Mouse (Mus musculus) neural tube, embryonic 15.5 days (tissue): ENCODE measurements at regions not wholly inside any gene's neighbourhood (a gene's known extent, or its start where the extent isn't known, plus 50 kb on each side); places are given as distances from the start of the nearest gene placed in this dataset.

Experiments
- ATAC-seq: fragments of 200-750 bp; cut with Nextera tagmentation; 2 replicates; pipeline ENCODE4 v1.8.0; 2017; ENCODE audit warnings: mild to moderate bottlenecking, moderate TSS enrichment, moderate library complexity; ENCODE audit not compliant: low FRiP score
- H3K27ac ChIP-seq: fragments of 300-500 bp; sonication (generic); replicated peaks from 2 replicates; pipeline ENCODE4 v1.5.1; 2015; ENCODE audit warnings: mild to moderate bottlenecking, inconsistent platforms
- H3K27me3 ChIP-seq: fragments of 300-500 bp; sonication (generic); replicated peaks from 2 replicates; pipeline ENCODE4 v1.6.1; 2015; ENCODE audit warnings: inconsistent platforms
- H3K36me3 ChIP-seq: fragments of 300-500 bp; sonication (generic); 2 replicates; pipeline ENCODE4 v1.6.1; 2015; ENCODE audit warnings: inconsistent platforms
- H3K4me1 ChIP-seq: fragments of 300-500 bp; sonication (generic); 2 replicates; pipeline ENCODE4 v1.6.1; 2015; ENCODE audit warnings: inconsistent platforms
- H3K4me2 ChIP-seq: fragments of 300-500 bp; sonication (generic); 2 replicates; pipeline ENCODE4 v1.6.1; 2015; ENCODE audit warnings: inconsistent platforms, mild to moderate bottlenecking, moderate library complexity
- H3K4me3 ChIP-seq: fragments of 300-500 bp; sonication (generic); replicated peaks from 2 replicates; pipeline ENCODE4 v1.5.1; 2015; ENCODE audit warnings: mild to moderate bottlenecking, inconsistent platforms
- H3K9ac ChIP-seq: fragments of 300-500 bp; sonication (generic); replicated peaks from 2 replicates; pipeline ENCODE4 v1.6.1; 2015; ENCODE audit warnings: mild to moderate bottlenecking, inconsistent platforms
- H3K9me3 ChIP-seq: fragments of 300-500 bp; sonication (generic); replicated peaks from 2 replicates; pipeline ENCODE4 v1.6.1; 2016; ENCODE audit warnings: inconsistent platforms
- WGBS: fragments of 180-500 bp; shearing (Covaris S2); methylation state at CpG from one replicate; pipeline ENCODE4 v1.1.7; 2015; ENCODE audit warnings: mixed read lengths; 5-methylcytosine and 5-hydroxymethylcytosine counted together

DNA sequence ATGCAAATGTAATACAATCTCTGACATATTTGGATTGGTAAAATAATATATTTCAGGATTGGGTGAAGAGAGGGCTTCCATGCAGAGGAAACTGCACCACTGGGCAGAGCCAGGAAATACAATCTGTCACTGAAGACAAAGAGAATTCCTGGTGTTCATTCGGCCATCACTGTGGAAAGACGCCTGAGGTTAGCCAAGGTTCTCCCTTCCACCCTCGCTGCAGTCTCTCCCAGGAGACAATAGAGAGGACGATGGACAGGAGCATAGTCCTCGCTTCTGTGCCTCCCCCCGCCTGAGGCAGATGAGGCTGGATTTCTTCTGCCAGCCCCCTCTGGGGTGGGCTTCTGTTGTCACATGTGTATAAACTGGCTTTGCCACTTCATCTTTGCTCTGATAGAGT, 660.6 kb downstream of the Tmem114 start:
- ATAC-seq = no peak
- H3K4me1 ChIP-seq = peaks cover 5% of the 10 kb centered on the region; the same call in 1 of the 2 replicates
- no peak overlapping the region for H3K4me3 ChIP-seq
- H3K27ac ChIP-seq = no peak overlapping the region
- no peaks in the 10 kb centered on the region for H3K27me3 ChIP-seq
- no peaks in the 10 kb centered on the region for H3K9me3 ChIP-seq
- no peak overlapping the region for H3K4me2 ChIP-seq
- H3K9ac ChIP-seq = no peak overlapping the region
- H3K36me3 ChIP-seq = no peaks in the 10 kb centered on the region
- 16% methylated on average over 6 of the region's 6 CpGs for WGBS

DNA sequence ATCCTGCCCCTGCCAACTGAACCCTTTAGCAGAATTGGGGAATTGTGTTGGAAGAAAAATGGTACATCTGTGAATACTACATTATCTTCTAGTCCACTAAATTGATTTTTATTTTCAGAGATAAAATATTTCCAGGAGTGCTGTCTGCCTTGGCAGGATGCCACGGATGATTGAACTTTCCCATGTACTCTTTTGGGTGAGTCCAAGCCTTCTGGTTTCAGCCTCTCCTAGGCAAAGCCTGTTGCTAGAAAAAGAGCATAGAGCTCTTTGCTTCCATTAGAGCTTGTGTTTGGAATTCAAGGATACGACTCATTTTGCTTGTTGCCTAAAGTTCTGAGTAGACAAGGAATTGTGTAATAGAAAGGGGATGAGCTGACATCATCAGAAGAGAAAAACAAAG, 696.8 kb downstream of the Tmem114 start:
- Histone ChIP-seq H3K4me3 (no peak overlapping the region), H3K4me1 (no peaks in the 10 kb centered on the region), H3K9me3 (no peaks in the 10 kb centered on the region; the same call in 1 of the 2 replicates), H3K4me2 (no peak overlapping the region), H3K27me3 (no peaks in the 10 kb centered on the region), H3K27ac (no peak overlapping the region), H3K36me3 (no peaks in the 10 kb centered on the region), H3K9ac (no peak overlapping the region)
- ATAC-seq = no peak
- WGBS = 76% methylated on average over 2 of the region's 2 CpGs

DNA sequence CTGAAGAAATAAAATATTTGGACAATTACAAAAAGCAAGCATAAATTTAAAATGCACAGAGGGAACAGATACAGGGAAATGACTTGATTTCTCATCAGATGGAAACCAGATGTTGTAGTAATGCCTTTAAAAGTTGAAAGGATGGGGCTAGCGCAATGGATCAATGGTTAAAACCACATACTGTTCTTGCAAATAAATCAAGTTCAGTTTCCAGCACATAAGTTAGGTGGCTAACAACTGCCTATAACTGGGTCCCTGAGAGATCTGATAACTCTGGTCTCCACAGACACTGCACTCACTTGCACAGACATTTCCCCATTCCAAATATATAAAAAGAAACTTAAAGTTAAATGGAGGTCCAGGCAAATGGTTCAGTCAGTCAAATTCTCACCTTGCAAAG, 699.7 kb downstream of the Tmem114 start:
- H3K4me2 ChIP-seq = no peak overlapping the region
- H3K9ac ChIP-seq = no peak overlapping the region
- no peak for ATAC-seq
- WGBS = 98% methylated on average over 1 of the region's 1 CpGs
- no peaks in the 10 kb centered on the region for H3K27me3 ChIP-seq
- no peaks in the 10 kb centered on the region for H3K9me3 ChIP-seq
- H3K27ac ChIP-seq = no peak overlapping the region
- H3K4me1 ChIP-seq = no peaks in the 10 kb centered on the region
- H3K36me3 ChIP-seq = no peaks in the 10 kb centered on the region
- H3K4me3 ChIP-seq = no peak overlapping the region

DNA sequence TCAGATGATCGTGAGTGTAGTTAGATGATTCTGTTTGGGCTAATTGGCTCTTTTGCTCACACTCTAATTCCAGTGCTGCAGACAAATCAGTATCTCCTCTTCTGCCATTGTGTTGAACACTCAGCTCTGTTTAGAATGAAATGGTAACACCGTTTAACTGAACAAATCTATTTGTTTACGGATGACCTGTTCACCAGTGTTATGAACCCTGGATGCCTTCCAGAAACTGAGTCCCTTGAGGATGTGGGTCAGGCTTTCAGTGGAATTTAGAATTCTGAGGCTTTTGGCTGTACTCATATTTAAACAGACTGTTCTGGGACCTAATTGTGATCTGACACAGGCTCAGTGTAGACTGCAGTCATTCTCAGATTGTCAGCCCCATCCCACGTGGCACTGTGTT, 723.5 kb downstream of the Tmem114 start:
- Histone ChIP-seq H3K27me3 (no peaks in the 10 kb centered on the region), H3K4me1 (no peaks in the 10 kb centered on the region), H3K36me3 (no peaks in the 10 kb centered on the region), H3K4me3 (no peak overlapping the region), H3K4me2 (no peak overlapping the region), H3K9ac (no peak overlapping the region), H3K27ac (no peak overlapping the region), H3K9me3 (no peaks in the 10 kb centered on the region)
- 47% methylated on average over 4 of the region's 4 CpGs for WGBS
- ATAC-seq = no peak

DNA sequence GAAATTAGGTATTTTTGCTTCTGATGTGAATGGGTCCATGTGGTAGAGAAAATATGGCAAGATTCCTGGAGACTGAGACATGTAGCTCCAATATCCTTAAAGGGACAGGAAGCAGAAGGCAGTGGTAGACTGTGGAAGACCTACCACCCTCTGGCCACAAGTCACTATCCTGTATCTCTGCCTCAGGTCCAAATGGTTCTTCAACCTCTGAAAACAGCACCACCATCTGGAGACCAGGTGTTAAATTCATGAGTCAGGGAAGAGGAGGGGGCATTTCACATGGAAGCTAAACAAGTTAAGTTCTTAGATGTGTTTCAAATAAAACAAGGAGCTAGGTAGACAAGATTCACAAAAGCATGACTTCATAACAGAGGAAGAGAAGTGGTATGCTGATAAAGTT, 739.5 kb downstream of the Tmem114 start:
- no peak overlapping the region for H3K27ac ChIP-seq
- no peak for ATAC-seq
- no peaks in the 10 kb centered on the region for H3K36me3 ChIP-seq
- H3K4me2 ChIP-seq = no peak overlapping the region
- no peak overlapping the region for H3K4me3 ChIP-seq
- no peaks in the 10 kb centered on the region for H3K4me1 ChIP-seq
- no peak overlapping the region for H3K9ac ChIP-seq
- H3K9me3 ChIP-seq = no peaks in the 10 kb centered on the region
- no peaks in the 10 kb centered on the region for H3K27me3 ChIP-seq

DNA sequence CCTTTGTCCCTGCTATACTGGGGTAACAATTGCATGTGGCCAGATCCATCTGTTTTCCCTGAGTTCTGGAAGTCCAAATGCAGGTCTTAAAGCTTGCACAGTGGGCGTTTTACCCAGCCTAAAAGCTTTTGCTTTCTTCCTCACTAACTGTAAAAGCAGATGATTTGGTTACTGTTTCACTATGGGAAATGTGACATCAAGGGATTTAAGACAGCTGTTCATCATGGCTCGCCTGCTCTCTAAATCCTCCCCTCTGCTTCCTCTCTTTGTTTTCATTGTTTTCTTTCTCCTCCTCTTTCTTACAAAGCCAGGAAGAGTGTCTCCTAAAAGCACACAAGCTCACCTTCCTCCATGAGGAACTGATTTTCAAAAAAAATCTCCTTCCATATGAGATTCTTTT, 758.8 kb downstream of the Tmem114 start:
- Histone ChIP-seq H3K9me3 (no peaks in the 10 kb centered on the region; the same call in 1 of the 2 replicates), H3K4me2 (no peak overlapping the region), H3K27ac (no peak overlapping the region), H3K27me3 (no peaks in the 10 kb centered on the region), H3K4me3 (no peak overlapping the region), H3K4me1 (no peaks in the 10 kb centered on the region), H3K36me3 (no peaks in the 10 kb centered on the region), H3K9ac (no peak overlapping the region)
- WGBS = 15% methylated on average over 2 of the region's 2 CpGs
- no peak for ATAC-seq

DNA sequence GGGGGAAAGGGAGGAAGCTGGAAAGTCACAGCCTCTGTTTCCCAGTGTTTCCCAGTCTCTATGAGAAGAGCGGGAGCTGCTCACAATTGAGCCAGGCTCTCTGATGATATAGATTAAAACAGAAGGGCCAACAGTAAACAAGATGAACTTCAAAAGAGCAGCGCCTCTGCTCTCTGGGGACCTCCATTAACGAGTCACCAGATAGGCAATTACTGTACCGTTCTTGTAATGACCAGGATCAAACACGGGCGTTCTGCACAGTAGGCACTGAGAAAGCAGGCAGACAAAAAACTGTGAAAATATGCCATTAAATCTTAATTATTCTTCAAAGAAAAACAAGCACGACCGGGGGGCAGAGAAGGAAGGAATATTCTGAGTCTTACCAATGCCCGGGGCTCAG, 766.8 kb downstream of the Tmem114 start:
- H3K27me3 ChIP-seq = no peaks in the 10 kb centered on the region
- H3K9me3 ChIP-seq = no peaks in the 10 kb centered on the region
- 34% methylated on average over 9 of the region's 9 CpGs for WGBS
- no peak for ATAC-seq
- no peaks in the 10 kb centered on the region for H3K36me3 ChIP-seq
- H3K4me2 ChIP-seq = no peak overlapping the region
- no peak overlapping the region for H3K4me3 ChIP-seq
- no peaks in the 10 kb centered on the region for H3K4me1 ChIP-seq
- H3K27ac ChIP-seq = no peak overlapping the region
- H3K9ac ChIP-seq = no peak overlapping the region

DNA sequence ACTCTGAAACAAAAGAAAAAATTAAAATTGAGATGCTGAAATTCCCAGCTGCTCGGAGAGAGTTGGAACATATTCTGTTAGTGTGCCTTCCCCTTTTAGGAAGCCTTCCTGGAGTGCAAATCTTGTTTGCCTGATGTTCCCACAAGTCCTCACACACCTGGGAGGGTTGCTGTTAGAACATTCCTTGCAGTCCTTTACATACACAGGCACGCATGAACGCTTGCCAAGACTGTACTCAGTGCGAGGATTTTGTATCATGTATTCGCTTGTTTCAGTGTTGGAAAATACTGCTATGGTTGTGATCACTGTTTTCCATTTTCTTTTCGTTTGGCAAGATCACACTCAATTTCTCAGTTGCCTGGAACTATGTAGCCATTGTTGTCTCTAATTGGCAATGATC, 770.5 kb downstream of the Tmem114 start:
- Histone ChIP-seq H3K27me3 (no peaks in the 10 kb centered on the region), H3K9me3 (no peaks in the 10 kb centered on the region), H3K27ac (no peak overlapping the region), H3K9ac (no peak overlapping the region), H3K36me3 (no peaks in the 10 kb centered on the region), H3K4me1 (no peaks in the 10 kb centered on the region), H3K4me3 (no peak overlapping the region), H3K4me2 (no peak overlapping the region)
- ATAC-seq = no peak
- WGBS = 90% methylated on average over 6 of the region's 6 CpGs

DNA sequence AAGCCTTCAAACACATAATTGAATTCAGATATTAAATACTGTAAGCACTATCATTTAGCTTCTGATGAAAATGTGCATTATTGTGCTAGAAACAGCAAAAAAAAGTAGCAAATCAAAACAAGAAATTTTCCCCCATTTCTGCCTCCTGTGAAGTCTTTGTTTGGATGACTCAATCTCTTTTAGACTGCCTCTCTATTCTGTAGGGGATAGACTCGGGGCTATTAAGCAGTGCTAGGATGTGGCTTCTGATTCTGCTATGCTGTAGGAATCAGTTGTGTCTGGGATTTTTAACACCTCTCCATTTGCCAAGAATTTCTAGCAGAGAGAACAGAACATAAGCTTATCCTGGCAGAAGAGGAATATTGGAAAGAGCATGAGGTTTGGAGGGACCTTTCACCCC, 775.2 kb downstream of the Tmem114 start:
- WGBS = 24% methylated on average over 1 of the region's 1 CpGs
- no peaks in the 10 kb centered on the region for H3K36me3 ChIP-seq
- H3K27me3 ChIP-seq = no peaks in the 10 kb centered on the region
- no peak for ATAC-seq
- no peak overlapping the region for H3K4me2 ChIP-seq
- no peaks in the 10 kb centered on the region for H3K9me3 ChIP-seq
- no peak overlapping the region for H3K9ac ChIP-seq
- 0 out of 2 replicates have a peak overlapping the region, but pooled peaks have one; percentile 25 for H3K27ac ChIP-seq
- no peak overlapping the region for H3K4me3 ChIP-seq
- H3K4me1 ChIP-seq = no peaks in the 10 kb centered on the region

DNA sequence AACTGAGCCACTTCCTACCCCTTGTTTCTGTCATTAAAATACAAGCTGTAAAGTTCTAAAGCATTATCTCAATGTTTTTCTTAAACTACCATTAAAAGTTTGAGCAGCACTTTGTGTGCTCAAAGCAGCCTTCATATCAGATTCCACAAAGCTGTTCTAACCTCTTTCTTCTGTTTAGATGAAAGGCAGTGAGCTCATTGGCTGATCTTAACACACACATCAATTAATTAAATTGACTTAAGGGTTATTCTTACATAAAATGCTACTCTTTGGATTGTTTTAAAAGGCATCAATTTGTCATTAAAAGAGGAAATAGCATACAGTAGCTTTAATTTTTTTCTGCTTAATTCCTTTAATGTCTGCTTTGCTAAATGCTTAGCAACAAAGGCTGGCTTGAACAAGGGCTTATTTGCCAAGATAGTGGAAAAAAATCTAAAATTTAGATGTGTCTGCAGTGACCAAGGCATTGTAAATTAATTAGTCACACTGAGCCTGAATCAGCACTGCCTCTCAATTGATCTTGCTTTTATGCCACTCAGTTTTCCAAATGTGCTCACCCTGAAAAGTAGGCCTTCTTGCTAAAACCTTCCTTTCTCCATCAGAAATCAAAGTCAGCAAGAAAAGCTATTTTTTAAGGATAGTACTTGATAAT, 777.5 kb downstream of the Tmem114 start:
- no peaks in the 10 kb centered on the region for H3K4me1 ChIP-seq
- no peak overlapping the region for H3K9ac ChIP-seq
- H3K9me3 ChIP-seq = no peaks in the 10 kb centered on the region
- no peak overlapping the region for H3K4me3 ChIP-seq
- no peak for ATAC-seq
- no peaks in the 10 kb centered on the region for H3K36me3 ChIP-seq
- no peak overlapping the region for H3K4me2 ChIP-seq
- H3K27me3 ChIP-seq = no peaks in the 10 kb centered on the region
- no peak overlapping the region for H3K27ac ChIP-seq

DNA sequence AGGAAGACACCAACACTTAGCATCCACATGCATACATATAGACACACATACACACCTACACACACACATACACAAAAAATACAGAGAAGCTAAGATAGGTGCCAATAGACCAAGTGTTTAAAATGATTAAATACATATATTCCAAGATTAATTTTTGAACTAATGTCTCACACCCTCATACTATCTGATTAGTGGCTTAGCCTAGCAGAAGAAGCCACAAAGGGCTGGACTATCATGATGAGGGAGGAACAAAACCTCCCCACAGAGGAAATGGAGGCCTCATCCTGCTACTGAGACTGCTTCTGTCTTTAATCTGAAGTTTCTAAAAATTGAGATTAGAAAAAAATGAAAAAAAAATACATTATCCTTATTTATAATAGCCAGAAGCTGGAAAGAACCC, 780.6 kb downstream of the Tmem114 start:
- Histone ChIP-seq H3K4me3 (no peak overlapping the region), H3K9me3 (no peaks in the 10 kb centered on the region), H3K27me3 (no peaks in the 10 kb centered on the region), H3K4me1 (peaks cover 5% of the 10 kb centered on the region), H3K27ac (no peak overlapping the region), H3K4me2 (no peak overlapping the region), H3K36me3 (no peaks in the 10 kb centered on the region), H3K9ac (no peak overlapping the region)
- ATAC-seq = no peak

DNA sequence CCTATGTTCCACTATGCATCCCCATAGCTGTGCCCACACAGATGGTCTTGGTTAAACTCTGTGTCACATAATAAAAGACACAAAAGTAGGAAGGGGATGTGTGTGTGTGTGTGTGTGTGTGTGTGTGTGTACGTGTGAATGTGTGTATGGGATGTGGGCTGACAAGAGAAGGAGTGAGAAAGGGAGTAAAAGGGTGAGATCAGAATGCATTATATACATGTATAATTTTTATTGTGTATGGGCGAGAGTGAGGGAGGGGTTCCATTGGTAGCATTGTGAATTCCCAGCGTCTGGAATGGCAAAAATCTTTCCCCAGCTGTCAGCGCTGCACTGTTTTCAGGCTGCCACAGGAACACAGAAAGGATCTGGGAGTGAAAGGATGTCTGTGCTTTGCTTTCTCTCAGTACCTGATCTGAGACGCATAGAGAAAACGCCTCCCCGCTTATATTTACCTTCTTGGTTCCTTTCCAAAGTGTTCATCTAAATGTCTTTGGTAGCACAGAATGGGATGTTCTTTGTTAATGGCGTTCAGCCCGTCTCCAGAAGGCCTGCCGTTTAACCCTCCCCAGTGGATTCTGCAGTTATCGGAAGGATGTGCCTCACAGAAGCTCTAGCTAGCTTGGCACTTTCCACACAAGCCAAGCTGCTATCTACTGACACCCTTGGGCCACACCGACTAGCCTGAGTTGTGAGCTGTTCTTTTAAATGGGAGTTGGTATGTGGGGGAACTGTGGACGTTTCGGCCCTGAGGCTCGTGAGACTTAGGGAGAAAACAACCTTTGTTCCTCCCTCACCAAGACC, 785.8 kb downstream of the Tmem114 start:
- Histone ChIP-seq H3K9me3 (no peaks in the 10 kb centered on the region), H3K36me3 (no peaks in the 10 kb centered on the region), H3K4me1 (peaks cover 27% of the 10 kb centered on the region), H3K9ac (no peak overlapping the region), H3K4me3 (no peak overlapping the region), H3K27ac (peak overlapping the region; percentile 76), H3K27me3 (no peaks in the 10 kb centered on the region), H3K4me2 (no peak overlapping the region)
- ATAC-seq = no peak; the same call in 1 of the 2 replicates
- WGBS = 39% methylated on average over 15 of the region's 15 CpGs
